Mouse (Mus musculus): ENCODE data around the gene St6galnac1. TPM values are rescaled to one million over a fixed set of nuclear protein-coding genes. Genes with fewer than 3 reads are reported as not detected.

The St6galnac1 gene
- polyA plus RNA-seq, 1 experiment from 2014 or later: not detected

- 65% methylated on average over 11 of the region's 11 CpGs for WGBS
- H3K27me3 ChIP-seq (ENCODE audit: control insufficient read depth, insufficient read depth, low read length): no peaks in the 10 kb centered on the region
- H3K4me3 ChIP-seq (ENCODE audit: low read depth, low read length): no peak overlapping the region
- no peak overlapping the region for H3K27ac ChIP-seq (replicated peaks; ENCODE audit: low read depth, low read length)
- H3K4me1 ChIP-seq (ENCODE audit: control insufficient read depth, insufficient read depth, low read length): peaks cover 49% of the 10 kb centered on the region
- H3K9me3 ChIP-seq (ENCODE audit: control insufficient read depth, low read length): no peaks in the 10 kb centered on the region
- ATAC-seq (ENCODE audit: insufficient number of reproducible peaks, low FRiP score, low TSS enrichment, low read depth) (no peak), DNase-seq (ENCODE audit: low spot score) (no peak)
- H3K4me2 ChIP-seq (ENCODE audit: low read depth, severe bottlenecking): no peak overlapping the region
- no peak overlapping the region for H3K9ac ChIP-seq (ENCODE audit: low read length)
- no peaks in the 10 kb centered on the region for H3K36me3 ChIP-seq (ENCODE audit: control insufficient read depth, insufficient read depth, low read length)
These were observed 35.2 kb upstream of the St6galnac1 start for GRCm38 (mm10) chr11:116810528-116810927.

GRCm38 (mm10) chr11:116809520-116809919 lies 34.2 kb upstream of the St6galnac1 start:
- Histone ChIP-seq H3K4me2 (ENCODE audit: low read depth, severe bottlenecking) (no peak overlapping the region), H3K4me1 (ENCODE audit: control insufficient read depth, insufficient read depth, low read length) (peaks cover 40% of the 10 kb centered on the region), H3K36me3 (ENCODE audit: control insufficient read depth, insufficient read depth, low read length) (no peaks in the 10 kb centered on the region), H3K27me3 (ENCODE audit: control insufficient read depth, insufficient read depth, low read length) (no peaks in the 10 kb centered on the region), H3K9me3 (ENCODE audit: control insufficient read depth, low read length) (no peaks in the 10 kb centered on the region), H3K9ac (ENCODE audit: low read length) (no peak overlapping the region), H3K27ac (replicated peaks; ENCODE audit: low read depth, low read length) (no peak overlapping the region), H3K4me3 (ENCODE audit: low read depth, low read length) (no peak overlapping the region)
- ATAC-seq (ENCODE audit: insufficient number of reproducible peaks, low FRiP score, low TSS enrichment, low read depth) (no peak), DNase-seq (ENCODE audit: low spot score) (no peak)
- WGBS: 76% methylated on average over 8 of the region's 8 CpGs

GRCm38 (mm10) chr11:116808811-116809395 lies 33.6 kb upstream of the St6galnac1 start:
- Histone ChIP-seq H3K4me1 (ENCODE audit: control insufficient read depth, insufficient read depth, low read length) (peaks cover 34% of the 10 kb centered on the region), H3K36me3 (ENCODE audit: control insufficient read depth, insufficient read depth, low read length) (no peaks in the 10 kb centered on the region), H3K4me3 (ENCODE audit: low read depth, low read length) (no peak overlapping the region), H3K9ac (ENCODE audit: low read length) (no peak overlapping the region), H3K27me3 (ENCODE audit: control insufficient read depth, insufficient read depth, low read length) (no peaks in the 10 kb centered on the region), H3K4me2 (ENCODE audit: low read depth, severe bottlenecking) (no peak overlapping the region), H3K9me3 (ENCODE audit: control insufficient read depth, low read length) (no peaks in the 10 kb centered on the region), H3K27ac (replicated peaks; ENCODE audit: low read depth, low read length) (no peak overlapping the region)
- ATAC-seq (ENCODE audit: insufficient number of reproducible peaks, low FRiP score, low TSS enrichment, low read depth) (no peak), DNase-seq (ENCODE audit: low spot score) (no peak)
- 76% methylated on average over 11 of the region's 11 CpGs for WGBS

GRCm38 (mm10) chr11:116807938-116808606 lies 32.8 kb upstream of the St6galnac1 start:
- Histone ChIP-seq H3K27ac (replicated peaks; ENCODE audit: low read depth, low read length) (no peak overlapping the region), H3K27me3 (ENCODE audit: control insufficient read depth, insufficient read depth, low read length) (no peaks in the 10 kb centered on the region), H3K9ac (ENCODE audit: low read length) (no peak overlapping the region), H3K9me3 (ENCODE audit: control insufficient read depth, low read length) (no peaks in the 10 kb centered on the region), H3K36me3 (ENCODE audit: control insufficient read depth, insufficient read depth, low read length) (no peaks in the 10 kb centered on the region), H3K4me2 (ENCODE audit: low read depth, severe bottlenecking) (no peak overlapping the region; the same call in 1 of the 2 replicates), H3K4me1 (ENCODE audit: control insufficient read depth, insufficient read depth, low read length) (peaks cover 25% of the 10 kb centered on the region), H3K4me3 (ENCODE audit: low read depth, low read length) (no peak overlapping the region)
- WGBS: 33% methylated on average over 7 of the region's 7 CpGs
- ATAC-seq (ENCODE audit: insufficient number of reproducible peaks, low FRiP score, low TSS enrichment, low read depth) (no peak; the same call in 1 of the 2 replicates), DNase-seq (ENCODE audit: low spot score) (peak; percentile 93)

- no peak for DNase-seq (ENCODE audit: low spot score)
- 95% methylated on average over 3 of the region's 3 CpGs for WGBS
- Histone ChIP-seq H3K27me3 (ENCODE audit: control insufficient read depth, insufficient read depth, low read length) (no peaks in the 10 kb centered on the region), H3K9me3 (ENCODE audit: control insufficient read depth, low read length) (no peaks in the 10 kb centered on the region), H3K4me2 (ENCODE audit: low read depth, severe bottlenecking) (no peak overlapping the region), H3K9ac (ENCODE audit: low read length) (no peak overlapping the region), H3K36me3 (ENCODE audit: control insufficient read depth, insufficient read depth, low read length) (no peaks in the 10 kb centered on the region), H3K4me1 (ENCODE audit: control insufficient read depth, insufficient read depth, low read length) (peaks cover 20% of the 10 kb centered on the region), H3K4me3 (ENCODE audit: low read depth, low read length) (no peak overlapping the region), H3K27ac (replicated peaks; ENCODE audit: low read depth, low read length) (no peak overlapping the region)
- no peak for ATAC-seq (ENCODE audit: insufficient number of reproducible peaks, low FRiP score, low TSS enrichment, low read depth)
These were observed 32.2 kb upstream of the St6galnac1 start for GRCm38 (mm10) chr11:116807526-116807925.

- H3K4me1 ChIP-seq (ENCODE audit: control insufficient read depth, insufficient read depth, low read length): peaks cover 16% of the 10 kb centered on the region
- H3K27ac ChIP-seq (replicated peaks; ENCODE audit: low read depth, low read length): no peak overlapping the region
- H3K27me3 ChIP-seq (ENCODE audit: control insufficient read depth, insufficient read depth, low read length): no peaks in the 10 kb centered on the region
- ATAC-seq (ENCODE audit: insufficient number of reproducible peaks, low FRiP score, low TSS enrichment, low read depth) (no peak), DNase-seq (ENCODE audit: low spot score) (no peak)
- H3K4me2 ChIP-seq (ENCODE audit: low read depth, severe bottlenecking): no peak overlapping the region
- no peaks in the 10 kb centered on the region for H3K9me3 ChIP-seq (ENCODE audit: control insufficient read depth, low read length)
- H3K9ac ChIP-seq (ENCODE audit: low read length): no peak overlapping the region
- 67% methylated on average over 7 of the region's 7 CpGs for WGBS
- no peak overlapping the region for H3K4me3 ChIP-seq (ENCODE audit: low read depth, low read length)
- no peaks in the 10 kb centered on the region for H3K36me3 ChIP-seq (ENCODE audit: control insufficient read depth, insufficient read depth, low read length)
These were observed 31.8 kb upstream of the St6galnac1 start for GRCm38 (mm10) chr11:116807116-116807515.

GRCm38 (mm10) chr11:116806136-116807071 lies 31.1 kb upstream of the St6galnac1 start:
- Histone ChIP-seq H3K4me1 (ENCODE audit: control insufficient read depth, insufficient read depth, low read length) (peaks cover 9% of the 10 kb centered on the region), H3K27ac (replicated peaks; ENCODE audit: low read depth, low read length) (no peak overlapping the region), H3K9me3 (ENCODE audit: control insufficient read depth, low read length) (no peaks in the 10 kb centered on the region), H3K9ac (ENCODE audit: low read length) (no peak overlapping the region), H3K36me3 (ENCODE audit: control insufficient read depth, insufficient read depth, low read length) (no peaks in the 10 kb centered on the region), H3K4me3 (ENCODE audit: low read depth, low read length) (no peak overlapping the region), H3K27me3 (ENCODE audit: control insufficient read depth, insufficient read depth, low read length) (no peaks in the 10 kb centered on the region), H3K4me2 (ENCODE audit: low read depth, severe bottlenecking) (no peak overlapping the region)
- WGBS: 86% methylated on average over 15 of the region's 15 CpGs
- DNase-seq (ENCODE audit: low spot score) (no peak), ATAC-seq (ENCODE audit: insufficient number of reproducible peaks, low FRiP score, low TSS enrichment, low read depth) (no peak)

GRCm38 (mm10) chr11:116802709-116803108 lies 27.4 kb upstream of the St6galnac1 start:
- no peaks in the 10 kb centered on the region for H3K36me3 ChIP-seq (ENCODE audit: control insufficient read depth, insufficient read depth, low read length)
- WGBS: 88% methylated on average over 5 of the region's 5 CpGs
- DNase-seq (ENCODE audit: low spot score): no peak

More at GRCm38 (mm10) chr11:116802709-116803108, 27.4 kb upstream of the St6galnac1 start:
- no peak overlapping the region for H3K9ac ChIP-seq (ENCODE audit: low read length)
- no peaks in the 10 kb centered on the region for H3K27me3 ChIP-seq (ENCODE audit: control insufficient read depth, insufficient read depth, low read length)
- H3K4me3 ChIP-seq (ENCODE audit: low read depth, low read length): no peak overlapping the region
- no peaks in the 10 kb centered on the region for H3K4me1 ChIP-seq (ENCODE audit: control insufficient read depth, insufficient read depth, low read length)
- ATAC-seq (ENCODE audit: insufficient number of reproducible peaks, low FRiP score, low TSS enrichment, low read depth): no peak
- no peaks in the 10 kb centered on the region for H3K9me3 ChIP-seq (ENCODE audit: control insufficient read depth, low read length)
- H3K27ac ChIP-seq (replicated peaks; ENCODE audit: low read depth, low read length): no peak overlapping the region
- H3K4me2 ChIP-seq (ENCODE audit: low read depth, severe bottlenecking): no peak overlapping the region

Data from limb, embryonic 11.5 days (tissue).